Mouse (Mus musculus): ENCODE measurements at regions not wholly inside any gene's neighbourhood (a gene's known extent, or its start where the extent isn't known, plus 50 kb on each side); places are given as distances from the start of the nearest gene placed in this dataset.

GRCm38 (mm10) chr3:121886870-121887605 is 65.3 kb upstream of the Arhgap29 start:
- Histone ChIP-seq H3K27me3 (ENCODE audit: control insufficient read depth, insufficient read depth, low read length) (no peaks in the 10 kb centered on the region), H3K4me1 (ENCODE audit: control insufficient read depth, insufficient read depth, insufficient read length) (no peaks in the 10 kb centered on the region), H3K27ac (ENCODE audit: insufficient read depth, low read length) (no peak overlapping the region), H3K36me3 (ENCODE audit: control insufficient read depth, insufficient read depth, low read length) (no peaks in the 10 kb centered on the region), H3K4me3 (ENCODE audit: extremely low read depth, insufficient read depth, insufficient read length) (no peak overlapping the region)
- TF ChIP-seq POLR2A (IDR thresholded peaks at IDR 0.05; ENCODE audit: low read depth, low read length): no peak
- no peak for TF ChIP-seq CTCF (IDR thresholded peaks at IDR 0.05; ENCODE audit: extremely low read depth, insufficient read depth, insufficient read length, insufficient replicate concordance)
- 46% methylated on average over 14 of the region's 15 CpGs for WGBS
- DNase-seq (ENCODE audit: low read depth in 1 of 2, low spot score in 2 of 2): no peak

GRCm38 (mm10) chr3:121886309-121886708 is 66.0 kb upstream of the Arhgap29 start:
- no peak overlapping the region for H3K27ac ChIP-seq (ENCODE audit: insufficient read depth, low read length)
- no peaks in the 10 kb centered on the region for H3K4me1 ChIP-seq (ENCODE audit: control insufficient read depth, insufficient read depth, insufficient read length)
- TF ChIP-seq CTCF (IDR thresholded peaks at IDR 0.05; ENCODE audit: extremely low read depth, insufficient read depth, insufficient read length, insufficient replicate concordance) (no peak), POLR2A (IDR thresholded peaks at IDR 0.05; ENCODE audit: low read depth, low read length) (no peak)
- WGBS: 60% methylated on average over 10 of the region's 10 CpGs
- no peaks in the 10 kb centered on the region for H3K36me3 ChIP-seq (ENCODE audit: control insufficient read depth, insufficient read depth, low read length)
- DNase-seq (ENCODE audit: low read depth in 1 of 2, low spot score in 2 of 2): no peak
- H3K27me3 ChIP-seq (ENCODE audit: control insufficient read depth, insufficient read depth, low read length): no peaks in the 10 kb centered on the region
- H3K4me3 ChIP-seq (ENCODE audit: extremely low read depth, insufficient read depth, insufficient read length): no peak overlapping the region

DNA sequence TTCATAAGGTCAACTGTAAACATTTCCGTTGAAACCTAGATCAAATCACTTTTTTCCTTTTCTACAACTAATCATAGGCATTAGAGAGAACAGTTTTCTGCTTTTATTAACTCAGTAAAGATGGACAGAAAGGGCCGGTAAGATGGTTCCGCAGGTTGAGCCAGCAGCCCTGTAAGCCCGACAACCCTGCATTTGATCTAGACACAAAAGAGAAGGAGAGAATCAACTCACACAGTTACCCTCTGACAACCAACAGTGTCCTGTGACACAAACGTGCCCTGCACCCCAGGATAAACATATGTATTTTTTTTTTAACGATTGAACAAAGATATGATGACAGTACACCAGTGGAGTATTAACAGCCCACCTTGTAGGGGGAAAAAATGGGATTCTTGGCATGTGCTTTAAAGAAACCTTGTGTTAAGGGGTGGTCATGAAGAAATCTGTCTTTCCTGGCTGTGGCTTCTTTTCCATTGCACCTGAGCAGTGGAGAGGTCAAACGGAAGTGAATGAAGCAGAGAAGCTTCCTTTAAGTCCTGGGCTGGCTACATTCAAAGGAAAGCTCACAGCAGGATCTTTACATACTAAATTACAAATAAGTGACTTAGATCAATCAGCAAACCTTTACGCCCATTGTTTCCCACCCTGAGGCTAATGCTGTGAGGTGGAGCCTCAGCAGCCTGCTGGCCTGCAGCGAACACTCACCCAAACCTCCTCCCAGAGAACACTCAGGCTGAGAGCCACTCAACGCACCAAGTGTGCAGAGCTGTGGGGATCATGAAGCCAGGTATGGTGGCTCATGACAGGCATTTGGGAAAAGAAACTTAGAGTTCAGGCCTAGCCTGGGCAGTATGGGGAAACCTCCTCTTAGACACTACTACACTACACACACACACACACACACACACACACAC is 66.8 kb upstream of the Arhgap29 start:
- WGBS: 43% methylated on average over 10 of the region's 10 CpGs
- Histone ChIP-seq H3K4me1 (ENCODE audit: control insufficient read depth, insufficient read depth, insufficient read length) (no peaks in the 10 kb centered on the region), H3K27me3 (ENCODE audit: control insufficient read depth, insufficient read depth, low read length) (no peaks in the 10 kb centered on the region), H3K36me3 (ENCODE audit: control insufficient read depth, insufficient read depth, low read length) (no peaks in the 10 kb centered on the region), H3K27ac (ENCODE audit: insufficient read depth, low read length) (no peak overlapping the region), H3K4me3 (ENCODE audit: extremely low read depth, insufficient read depth, insufficient read length) (no peak overlapping the region)
- no peak for TF ChIP-seq POLR2A (IDR thresholded peaks at IDR 0.05; ENCODE audit: low read depth, low read length)
- no peak for TF ChIP-seq CTCF (IDR thresholded peaks at IDR 0.05; ENCODE audit: extremely low read depth, insufficient read depth, insufficient read length, insufficient replicate concordance)
- DNase-seq (ENCODE audit: low read depth in 1 of 2, low spot score in 2 of 2): no peak

DNA sequence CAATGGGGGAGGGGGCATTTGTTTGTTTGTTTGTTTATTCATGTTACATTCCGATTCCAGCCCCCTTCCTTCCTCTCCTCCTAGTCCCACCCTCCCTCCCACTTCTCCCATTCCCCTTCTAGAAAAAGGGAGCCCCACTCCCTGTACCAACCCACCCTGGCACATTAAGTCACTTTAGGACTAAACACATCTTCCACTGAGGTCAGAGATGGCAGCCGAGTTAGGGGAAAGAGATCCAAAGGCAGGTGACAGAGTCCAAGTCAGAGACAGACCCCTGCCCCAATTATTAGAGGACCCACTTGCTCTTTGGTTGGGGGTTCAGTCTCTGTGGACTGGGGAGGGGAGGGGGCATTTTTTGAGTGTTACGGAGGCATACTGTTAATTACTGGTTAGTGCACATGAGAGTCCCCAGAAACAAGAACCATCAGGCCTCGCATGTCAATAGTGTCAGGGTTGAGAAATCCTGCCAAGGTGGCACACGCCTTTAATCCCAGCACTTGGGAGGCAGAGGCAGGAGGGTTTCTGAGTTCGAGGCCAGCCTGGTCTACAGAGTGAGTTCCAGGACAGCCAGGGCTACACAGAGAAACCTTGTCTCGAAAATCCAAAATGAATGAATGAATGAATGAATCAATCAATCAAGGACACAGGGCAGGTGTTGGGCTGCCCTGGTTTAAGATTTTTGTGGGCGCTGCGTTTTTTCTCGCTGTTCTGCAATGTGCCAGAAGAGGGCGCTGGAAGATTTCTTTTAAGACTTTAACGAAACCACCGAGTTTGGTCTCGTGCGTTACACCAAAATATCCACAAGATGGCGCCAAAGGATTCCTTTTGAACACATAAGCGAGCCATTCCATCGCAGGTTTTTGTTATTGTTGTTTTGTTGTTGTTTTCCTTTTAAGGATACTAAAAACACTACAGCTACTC is 67.8 kb upstream of the Arhgap29 start:
- TF ChIP-seq CTCF (IDR thresholded peaks at IDR 0.05; ENCODE audit: extremely low read depth, insufficient read depth, insufficient read length, insufficient replicate concordance): peak; percentile 78; the same call in 1 of the 2 replicates
- TF ChIP-seq POLR2A (IDR thresholded peaks at IDR 0.05; ENCODE audit: low read depth, low read length): no peak
- Histone ChIP-seq H3K4me1 (ENCODE audit: control insufficient read depth, insufficient read depth, insufficient read length) (no peaks in the 10 kb centered on the region), H3K27ac (ENCODE audit: insufficient read depth, low read length) (no peak overlapping the region), H3K36me3 (ENCODE audit: control insufficient read depth, insufficient read depth, low read length) (no peaks in the 10 kb centered on the region), H3K27me3 (ENCODE audit: control insufficient read depth, insufficient read depth, low read length) (no peaks in the 10 kb centered on the region), H3K4me3 (ENCODE audit: extremely low read depth, insufficient read depth, insufficient read length) (no peak overlapping the region)
- DNase-seq (ENCODE audit: low read depth in 1 of 2, low spot score in 2 of 2): peak; percentile 78 to 80
- 20% methylated on average over 18 of the region's 18 CpGs for WGBS

DNA sequence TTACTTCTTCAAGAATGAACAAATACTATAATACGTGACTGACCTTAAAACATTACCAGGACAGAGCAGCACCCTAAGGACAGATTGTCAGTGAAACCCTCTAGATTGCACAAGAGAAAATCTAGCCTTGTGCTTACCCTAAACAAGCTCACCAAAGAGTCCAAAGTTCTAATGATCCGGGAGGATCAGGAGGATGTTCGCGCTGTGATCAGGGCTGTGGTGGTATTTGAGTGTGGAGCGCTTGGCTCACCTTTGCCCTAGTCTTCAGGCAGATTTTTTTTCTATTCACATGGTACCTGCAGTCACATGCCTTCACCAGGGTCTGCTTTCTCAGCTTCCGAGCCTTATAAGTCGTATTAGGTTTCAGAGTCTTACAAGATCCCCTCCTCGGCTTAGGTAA is 65.3 kb upstream of the Abcd3 start:
- H3K4me1 ChIP-seq (ENCODE audit: control insufficient read depth, insufficient read depth, insufficient read length): no peaks in the 10 kb centered on the region
- TF ChIP-seq POLR2A (IDR thresholded peaks at IDR 0.05; ENCODE audit: low read depth, low read length): no peak
- no peak for TF ChIP-seq CTCF (IDR thresholded peaks at IDR 0.05; ENCODE audit: extremely low read depth, insufficient read depth, insufficient read length, insufficient replicate concordance)
- WGBS: 92% methylated on average over 8 of the region's 8 CpGs
- H3K27me3 ChIP-seq (ENCODE audit: control insufficient read depth, insufficient read depth, low read length): no peaks in the 10 kb centered on the region
- no peak overlapping the region for H3K4me3 ChIP-seq (ENCODE audit: extremely low read depth, insufficient read depth, insufficient read length)
- no peaks in the 10 kb centered on the region for H3K36me3 ChIP-seq (ENCODE audit: control insufficient read depth, insufficient read depth, low read length)
- no peak for DNase-seq (ENCODE audit: low read depth in 1 of 2, low spot score in 2 of 2)
- no peak overlapping the region for H3K27ac ChIP-seq (ENCODE audit: insufficient read depth, low read length)

- Histone ChIP-seq H3K27me3 (ENCODE audit: control insufficient read depth, insufficient read depth, low read length) (no peaks in the 10 kb centered on the region), H3K4me3 (ENCODE audit: extremely low read depth, insufficient read depth, insufficient read length) (no peak overlapping the region), H3K27ac (ENCODE audit: insufficient read depth, low read length) (no peak overlapping the region), H3K36me3 (ENCODE audit: control insufficient read depth, insufficient read depth, low read length) (no peaks in the 10 kb centered on the region), H3K4me1 (ENCODE audit: control insufficient read depth, insufficient read depth, insufficient read length) (no peaks in the 10 kb centered on the region)
- WGBS: 87% methylated on average over 4 of the region's 4 CpGs
- TF ChIP-seq CTCF (IDR thresholded peaks at IDR 0.05; ENCODE audit: extremely low read depth, insufficient read depth, insufficient read length, insufficient replicate concordance) (no peak), POLR2A (IDR thresholded peaks at IDR 0.05; ENCODE audit: low read depth, low read length) (no peak)
- DNase-seq (ENCODE audit: low read depth in 1 of 2, low spot score in 2 of 2): no peak
Observed at GRCm38 (mm10) chr3:121875072-121875471, 60.0 kb upstream of the Abcd3 start.
